Mouse (Mus musculus) E14TG2a.4 (cell line): ENCODE data around the gene Islr2.

Source experiments
- H3K27me3 ChIP-seq: 2 replicates; pipeline ENCODE4 v1.6.1; 2014; ENCODE audit warnings: low read length, control low read depth; ENCODE audit not compliant: insufficient read depth
- H3K36me3 ChIP-seq: 2 replicates; pipeline ENCODE4 v1.6.1; 2014; ENCODE audit warnings: low read length, control low read depth; ENCODE audit not compliant: insufficient read depth
- H3K4me1 ChIP-seq: replicated peaks from 2 replicates; pipeline ENCODE4 v1.6.1; 2014; ENCODE audit warnings: low read depth, low read length, control low read depth
- H3K4me3 ChIP-seq: replicated peaks from 2 replicates; pipeline ENCODE4 v1.5.1; 2014; ENCODE audit warnings: mild to moderate bottlenecking, low read length
- H3K9me3 ChIP-seq: 2 replicates; pipeline ENCODE4 v1.6.1; 2014; ENCODE audit warnings: low read length, control low read depth
- CTCF ChIP-seq: conservative IDR thresholded peaks from 2 replicates; pipeline ENCODE4 v1.5.1; 2014; ENCODE audit warnings: low read length
- NANOG ChIP-seq: IDR thresholded peaks from 2 replicates; pipeline ENCODE4 v1.6.1; 2014; ENCODE audit warnings: borderline replicate concordance, low read length, mixed read lengths
- POU5F1 ChIP-seq: IDR thresholded peaks from 2 replicates; pipeline ENCODE4 v1.6.1; 2014; ENCODE audit warnings: low read length, borderline replicate concordance

Gene Islr2

GRCm38 (mm10) chr9:58210304-58210627 lies 6.1 kb upstream of the Islr2 start:
- TF ChIP-seq CTCF (no peak), POU5F1 (no peak), NANOG (no peak)
- H3K4me3 ChIP-seq = no peak overlapping the region
- H3K9me3 ChIP-seq = no peaks in the 10 kb centered on the region
- peaks cover 80% of the 10 kb centered on the region for H3K4me1 ChIP-seq
- H3K36me3 ChIP-seq = no peaks in the 10 kb centered on the region
- peaks cover 4% of the 10 kb centered on the region; the same call in 1 of the 2 replicates for H3K27me3 ChIP-seq

DNA sequence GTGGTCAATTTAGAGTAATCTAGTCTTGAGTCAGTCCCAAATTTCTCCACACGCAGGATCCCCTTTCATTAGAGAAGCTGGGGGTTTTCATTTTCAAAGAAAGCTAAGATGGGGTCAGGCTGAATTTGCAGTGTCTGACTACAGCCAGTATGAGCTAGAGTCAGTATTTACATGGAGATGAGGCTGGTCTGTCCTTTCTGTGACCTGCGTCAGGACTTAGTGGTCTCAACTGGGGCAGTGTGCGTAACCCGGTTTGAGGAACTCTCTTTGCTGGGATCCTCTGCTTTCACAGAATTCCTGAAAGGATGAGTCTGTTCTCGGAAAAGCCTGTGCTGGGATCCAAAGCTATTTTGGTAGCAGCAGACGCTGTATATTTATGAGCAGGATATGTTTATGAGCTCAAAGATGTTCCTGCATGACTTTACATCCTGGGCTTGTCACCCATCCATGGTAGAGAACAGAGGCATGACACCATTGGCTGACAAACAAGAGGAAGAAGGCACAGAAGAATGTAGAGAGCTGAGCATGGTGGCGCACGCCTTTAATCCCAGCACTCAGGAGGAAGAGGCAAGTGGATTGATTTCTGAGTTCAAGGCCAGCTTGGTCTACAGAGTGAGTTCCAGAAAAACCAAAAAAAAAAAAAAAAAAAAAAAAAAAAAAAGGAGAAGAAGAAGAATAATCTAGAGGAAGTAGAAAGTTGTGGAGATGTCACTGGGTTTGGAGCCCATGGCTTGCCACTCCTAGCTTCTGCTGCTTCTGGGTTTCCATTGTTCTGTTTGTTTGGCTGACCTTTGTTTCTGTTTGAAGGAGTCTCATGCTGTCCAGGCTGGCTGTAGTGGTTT lies 5.6 kb upstream of the Islr2 start:
- no peak overlapping the region for H3K4me3 ChIP-seq
- H3K4me1 ChIP-seq = peaks cover 80% of the 10 kb centered on the region
- H3K9me3 ChIP-seq = no peaks in the 10 kb centered on the region
- peaks cover 4% of the 10 kb centered on the region; the same call in 1 of the 2 replicates for H3K27me3 ChIP-seq
- H3K36me3 ChIP-seq = no peaks in the 10 kb centered on the region
- TF ChIP-seq POU5F1 = no peak
- no peak for TF ChIP-seq CTCF
- TF ChIP-seq NANOG = no peak

- TF ChIP-seq NANOG (no peak), CTCF (no peak), POU5F1 (no peak)
- H3K4me3 ChIP-seq = no peak overlapping the region
- H3K4me1 ChIP-seq = peaks cover 81% of the 10 kb centered on the region
- H3K9me3 ChIP-seq = peaks cover 14% of the 10 kb centered on the region
- H3K36me3 ChIP-seq = no peaks in the 10 kb centered on the region
- peaks cover 30% of the 10 kb centered on the region for H3K27me3 ChIP-seq
These were observed 1.9 kb upstream of the Islr2 start for GRCm38 (mm10) chr9:58206013-58206412.

- TF ChIP-seq CTCF (peak; percentile 85), NANOG (no peak)
- Histone ChIP-seq H3K4me3 (peak overlapping the region; percentile 76), H3K4me1 (peaks cover 81% of the 10 kb centered on the region), H3K9me3 (peaks cover 14% of the 10 kb centered on the region), H3K36me3 (no peaks in the 10 kb centered on the region), H3K27me3 (peaks cover 45% of the 10 kb centered on the region)
These were observed 405 bp upstream of the Islr2 start for GRCm38 (mm10) chr9:58204448-58205000.

- peaks cover 61% of the 10 kb centered on the region for H3K27me3 ChIP-seq
- H3K36me3 ChIP-seq = no peaks in the 10 kb centered on the region
- TF ChIP-seq CTCF (no peak), POU5F1 (no peak), NANOG (no peak)
These were observed 1.3 kb downstream of the Islr2 start for GRCm38 (mm10) chr9:58202676-58203453.

GRCm38 (mm10) chr9:58201861-58202549 lies 2.1 kb downstream of the Islr2 start:
- H3K4me3 ChIP-seq = peak overlapping the region; percentile 50
- peaks cover 14% of the 10 kb centered on the region for H3K9me3 ChIP-seq
- H3K36me3 ChIP-seq = no peaks in the 10 kb centered on the region
- TF ChIP-seq CTCF = no peak
- peaks cover 70% of the 10 kb centered on the region for H3K27me3 ChIP-seq
- H3K4me1 ChIP-seq = peaks cover 85% of the 10 kb centered on the region

More at GRCm38 (mm10) chr9:58202676-58203453, 1.3 kb downstream of the Islr2 start:
- Histone ChIP-seq H3K4me3 (peak overlapping the region; percentile 76), H3K4me1 (peaks cover 82% of the 10 kb centered on the region), H3K9me3 (peaks cover 14% of the 10 kb centered on the region)

DNA sequence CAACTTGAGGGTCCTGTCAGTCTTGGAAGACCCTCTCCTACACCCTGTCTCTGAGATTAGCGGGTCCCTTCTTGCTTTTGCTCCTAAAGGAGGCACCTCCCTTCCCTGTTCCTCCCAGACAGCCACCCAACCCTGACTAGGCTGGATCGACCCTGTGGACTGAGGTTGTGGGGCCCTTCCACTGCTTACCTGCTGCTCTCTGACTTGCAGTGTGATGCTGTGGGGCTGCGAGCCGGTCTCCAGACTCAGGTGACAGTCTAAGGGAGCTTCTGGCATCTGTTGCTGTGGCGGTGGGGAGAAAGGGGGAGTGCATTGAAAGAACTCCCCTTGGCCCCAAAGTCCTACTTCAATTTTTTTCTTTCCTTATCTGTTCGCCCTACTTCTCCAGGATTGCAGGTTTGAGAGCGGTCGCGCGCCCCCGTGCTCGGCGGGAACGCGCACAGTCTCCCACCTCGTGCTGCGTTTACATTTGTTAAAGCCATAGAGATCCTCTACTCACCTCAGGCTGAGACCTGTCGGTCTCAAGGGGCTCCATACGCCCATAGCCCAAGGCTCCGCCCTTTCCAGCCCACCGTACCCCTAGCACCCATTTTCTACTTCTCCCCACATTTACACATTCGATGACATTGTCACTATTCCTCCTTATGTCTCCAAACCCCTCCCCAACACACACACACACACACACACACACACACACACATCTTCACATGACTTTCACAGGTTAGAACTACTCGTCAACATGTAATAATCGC lies 2.9 kb downstream of the Islr2 start:
- peaks cover 84% of the 10 kb centered on the region for H3K4me1 ChIP-seq
- peak overlapping the region; percentile 50 for H3K4me3 ChIP-seq
- H3K27me3 ChIP-seq = peaks cover 77% of the 10 kb centered on the region
- H3K36me3 ChIP-seq = no peaks in the 10 kb centered on the region
- TF ChIP-seq NANOG (no peak), POU5F1 (no peak), CTCF (no peak)
- H3K9me3 ChIP-seq = peaks cover 14% of the 10 kb centered on the region
